Mouse (Mus musculus): ENCODE results near the gene Taok3.

Gene Taok3

DNA sequence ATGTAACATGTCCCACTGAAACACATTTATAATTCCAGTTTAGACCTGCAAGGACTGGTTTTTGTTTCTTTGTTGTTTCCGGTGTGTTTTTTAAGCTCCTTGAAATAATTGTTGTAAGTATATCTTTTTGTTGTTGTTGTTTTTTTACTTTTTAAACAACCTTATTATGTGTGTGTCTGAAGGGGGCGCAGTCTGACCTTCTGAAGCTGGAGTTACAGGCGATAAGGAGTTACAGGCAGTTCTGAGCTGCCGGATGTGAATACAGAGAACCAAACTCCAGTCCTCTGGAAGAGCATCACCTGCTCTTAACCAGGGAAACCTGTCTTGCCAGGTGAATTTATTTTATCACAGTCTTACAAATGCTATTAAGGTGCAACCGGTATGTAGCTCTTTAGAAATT is 185.8 kb downstream of the Taok3 start:
- in situ Hi-C loops (cut with MboI; ENCODE audit: low pct_unique_long_range_greater_than_20kb in 1 of 2, low sequenced_read_pairs in 2 of 2, unreplicated experiment in 1 of 2) = loop anchor here in 1 of 2 experiments (5.0 kb wide), 2 partner anchors 102 to 192 kb away; no protein-coding TSS in a partner anchor

DNA sequence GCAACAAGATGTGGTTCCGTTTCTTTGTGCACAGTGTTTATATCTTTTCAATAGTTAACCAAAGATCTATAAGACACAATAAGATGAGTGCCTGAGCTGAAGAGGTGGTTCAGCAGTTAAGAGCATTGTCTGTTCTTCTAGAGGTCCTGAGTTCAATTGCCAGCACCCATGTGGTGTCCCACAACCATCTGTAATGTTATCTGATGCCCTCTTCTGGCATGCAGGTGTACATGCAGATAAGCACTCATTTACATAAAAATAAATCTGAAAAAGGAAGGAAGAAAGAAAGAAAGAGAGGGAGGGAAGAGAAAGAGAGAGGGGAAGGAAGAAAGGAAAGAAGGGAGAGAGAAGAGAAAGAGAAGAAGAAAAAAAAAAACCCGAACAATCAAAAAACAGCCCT is 186.9 kb downstream of the Taok3 start:
- in situ Hi-C loops (cut with MboI; ENCODE audit: low pct_unique_long_range_greater_than_20kb in 1 of 2, low sequenced_read_pairs in 2 of 2, unreplicated experiment in 1 of 2) = loop anchor here in 1 of 2 experiments (5.0 kb wide), 2 partner anchors 100 to 190 kb away; no protein-coding TSS in a partner anchor

GRCm38 (mm10) chr5:117307699-117308098 is 187.8 kb downstream of the Taok3 start:
- in situ Hi-C loops (cut with MboI; ENCODE audit: low pct_unique_long_range_greater_than_20kb in 1 of 2, low sequenced_read_pairs in 2 of 2, unreplicated experiment in 1 of 2) = loop anchor here in 1 of 2 experiments (5.0 kb wide), 2 partner anchors 100 to 190 kb away; no protein-coding TSS in a partner anchor

DNA sequence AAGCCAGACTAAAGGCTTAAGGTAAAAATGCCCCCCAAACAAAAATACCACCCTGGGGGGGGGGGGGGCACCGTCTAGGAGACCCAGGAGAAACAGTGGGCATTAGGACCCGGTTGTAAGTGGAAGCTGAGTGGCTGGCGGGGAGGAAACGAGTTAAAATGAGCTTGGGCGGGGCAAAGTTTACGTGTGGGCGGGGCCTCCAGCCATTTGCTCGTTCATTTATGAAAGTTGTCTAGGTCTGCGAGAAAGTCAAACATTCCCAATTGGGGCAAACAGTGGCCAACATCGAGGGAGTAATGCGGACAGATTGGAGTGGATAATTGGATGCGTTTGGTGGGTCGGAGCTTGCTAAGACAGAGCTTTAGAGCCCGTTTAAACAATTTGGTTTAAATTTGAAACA is 193.5 kb downstream of the Taok3 start:
- in situ Hi-C loops (cut with MboI; ENCODE audit: low pct_unique_long_range_greater_than_20kb in 1 of 2, low sequenced_read_pairs in 2 of 2, unreplicated experiment in 1 of 2) = loop anchor here in 1 of 2 experiments (10.0 kb wide), 1 partner anchor 91 kb away; no protein-coding TSS in a partner anchor

DNA sequence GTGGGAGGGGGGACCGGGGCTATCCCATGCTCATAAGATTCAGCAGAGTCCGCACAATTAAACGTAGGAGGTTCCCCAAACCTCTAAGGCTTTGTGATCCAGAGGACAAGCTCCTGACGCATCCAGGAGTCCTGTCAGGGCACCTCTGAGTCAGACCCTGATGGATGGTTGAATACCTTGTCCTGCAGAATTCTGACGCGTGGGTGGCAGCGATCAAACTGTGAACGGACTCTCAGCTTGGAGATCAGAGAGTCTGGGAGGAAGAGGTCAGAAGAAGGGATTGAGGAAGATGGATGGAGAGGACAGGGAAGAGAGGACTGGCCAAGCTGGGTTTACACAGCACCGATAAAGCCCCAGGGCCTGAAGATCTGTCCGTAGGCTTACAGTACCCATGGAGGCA is 194.0 kb downstream of the Taok3 start:
- in situ Hi-C loops (cut with MboI; ENCODE audit: low pct_unique_long_range_greater_than_20kb in 1 of 2, low sequenced_read_pairs in 2 of 2, unreplicated experiment in 1 of 2) = loop anchor here in 1 of 2 experiments (10.0 kb wide), 1 partner anchor 91 kb away; no protein-coding TSS in a partner anchor

DNA sequence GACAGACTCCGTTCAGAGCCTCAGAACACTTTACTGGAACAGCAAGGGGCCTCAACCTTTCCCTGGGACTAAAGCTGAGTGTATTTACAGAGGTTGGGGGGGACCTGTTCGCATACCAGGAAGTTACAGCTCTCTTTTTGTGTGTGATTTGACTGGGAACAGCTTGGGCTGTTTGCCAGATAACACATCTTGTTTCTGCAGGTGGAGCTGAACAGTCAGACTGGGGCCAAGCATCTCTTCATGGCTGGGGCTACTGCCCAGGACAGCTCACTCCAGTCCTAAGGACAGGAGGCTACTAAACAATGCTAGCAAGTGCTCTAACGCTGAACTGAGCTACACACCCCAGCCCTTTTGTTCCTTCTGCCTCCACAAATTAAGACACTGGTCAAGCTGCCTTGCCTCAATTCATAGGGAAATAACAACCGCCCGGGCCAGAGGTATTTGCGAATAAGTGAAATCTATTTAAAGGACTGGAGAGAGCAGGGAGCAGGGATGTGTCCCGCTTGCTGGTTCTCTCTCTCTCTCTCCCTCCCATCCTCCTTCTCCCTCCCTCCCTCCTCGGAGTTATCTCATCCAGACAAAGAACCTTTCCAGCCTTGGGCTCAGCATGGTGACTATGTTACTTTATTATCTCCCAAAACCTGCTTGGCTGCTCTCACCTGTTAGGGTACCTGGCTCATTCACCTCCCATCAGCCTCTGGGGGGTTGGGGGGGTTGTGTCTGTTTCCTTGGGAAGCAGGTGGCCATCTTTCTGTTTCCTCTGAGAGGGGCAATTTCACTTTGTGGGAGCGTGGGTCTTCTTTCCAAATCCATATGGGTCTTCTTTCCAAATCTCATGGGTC is 194.9 kb downstream of the Taok3 start:
- in situ Hi-C loops (cut with MboI; ENCODE audit: low pct_unique_long_range_greater_than_20kb in 1 of 2, low sequenced_read_pairs in 2 of 2, unreplicated experiment in 1 of 2) = loop anchor here in 1 of 2 experiments (10.0 kb wide), 1 partner anchor 90 kb away; no protein-coding TSS in a partner anchor

DNA sequence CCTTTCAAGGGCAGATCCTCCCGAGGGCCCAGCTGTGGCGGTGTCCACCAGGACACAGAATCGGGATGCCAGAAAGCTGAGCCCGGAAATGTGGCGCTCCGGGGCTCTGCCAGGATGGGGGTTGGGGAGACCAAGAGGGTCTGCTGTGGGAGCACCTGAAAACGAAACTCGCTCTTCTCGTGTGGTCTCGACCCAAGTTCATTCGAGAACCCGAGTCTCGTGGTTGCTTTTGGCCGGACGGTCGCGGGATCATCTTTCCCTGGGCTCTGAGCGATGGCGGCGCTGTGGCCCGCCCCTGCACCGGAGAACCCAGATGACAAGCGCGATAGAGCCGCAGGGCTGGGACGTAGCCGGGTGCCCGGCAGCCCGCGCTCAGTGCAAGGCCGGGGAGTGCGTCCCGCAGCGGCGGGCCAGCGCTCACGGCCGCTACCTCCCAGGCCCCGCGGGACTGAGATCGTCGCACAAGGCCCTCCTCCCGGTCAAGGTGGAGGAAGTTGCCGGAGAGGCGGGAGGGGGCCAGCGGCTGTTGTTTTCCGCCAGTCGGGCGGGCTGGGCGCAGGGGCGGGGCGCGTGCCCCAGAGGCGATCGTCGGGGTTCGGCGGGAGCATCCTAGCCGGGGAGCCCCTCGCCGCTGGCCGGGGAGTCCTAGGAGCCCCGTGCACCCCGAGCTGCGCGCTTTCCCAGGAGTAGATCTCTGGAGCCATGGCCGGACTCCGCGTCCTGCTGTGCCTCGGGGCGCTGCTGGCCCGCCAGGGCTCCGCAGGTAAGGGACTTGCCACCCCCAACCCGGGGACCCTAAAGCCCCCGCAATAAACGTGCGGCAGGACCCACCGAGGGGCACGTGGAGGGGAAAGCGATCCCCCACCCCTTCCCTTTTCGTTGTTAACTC is 199.1 kb downstream of the Taok3 start, which contains the start of gene Vsig10:
Gene Vsig10, plus strand, starts transcription at position 343 of the 889 bp plus-strand sequence.
- in situ Hi-C loops (cut with MboI; ENCODE audit: low pct_unique_long_range_greater_than_20kb in 1 of 2, low sequenced_read_pairs in 2 of 2, unreplicated experiment in 1 of 2) = loop anchor here in 1 of 2 experiments (10.0 kb wide), 1 partner anchor 86 kb away; no protein-coding TSS in a partner anchor

GRCm38 (mm10) chr5:117323751-117324150 is 203.8 kb downstream of the Taok3 start:
- in situ Hi-C loops (cut with MboI; ENCODE audit: low pct_unique_long_range_greater_than_20kb in 1 of 2, low sequenced_read_pairs in 2 of 2, unreplicated experiment in 1 of 2) = no loop called here
